Mouse (Mus musculus): ENCODE results near the gene Slc41a2. TPM values are rescaled to one million over a fixed set of nuclear protein-coding genes. Genes with fewer than 3 reads are reported as not detected.

Slc41a2 gene
- polyA plus RNA-seq, 1 experiment from 2014 or later = not detected

- Histone ChIP-seq H3K27me3 (ENCODE audit: control insufficient read depth, insufficient read depth, low read depth, low read length) (no peaks in the 10 kb centered on the region), H3K36me3 (ENCODE audit: control insufficient read depth, insufficient read depth) (no peaks in the 10 kb centered on the region), H3K4me2 (ENCODE audit: low read depth, low read length) (no peak overlapping the region), H3K4me1 (ENCODE audit: control insufficient read depth, low read depth, low read length) (no peaks in the 10 kb centered on the region), H3K9ac (ENCODE audit: low read depth, low read length) (no peak overlapping the region), H3K4me3 (ENCODE audit: low read depth, low read length) (no peak overlapping the region), H3K27ac (ENCODE audit: low read length) (no peak overlapping the region), H3K9me3 (replicated peaks; ENCODE audit: control insufficient read depth, low read length) (no peaks in the 10 kb centered on the region)
- peak; percentile 39; the same call in 1 of the 2 replicates for ATAC-seq (ENCODE audit: low read depth)
- WGBS (ENCODE audit: insufficient replicate concordance) = 66% methylated on average over 6 of the region's 6 CpGs
Observed at GRCm38 (mm10) chr10:83244131-83244530, 93.6 kb downstream of the Slc41a2 start.

DNA sequence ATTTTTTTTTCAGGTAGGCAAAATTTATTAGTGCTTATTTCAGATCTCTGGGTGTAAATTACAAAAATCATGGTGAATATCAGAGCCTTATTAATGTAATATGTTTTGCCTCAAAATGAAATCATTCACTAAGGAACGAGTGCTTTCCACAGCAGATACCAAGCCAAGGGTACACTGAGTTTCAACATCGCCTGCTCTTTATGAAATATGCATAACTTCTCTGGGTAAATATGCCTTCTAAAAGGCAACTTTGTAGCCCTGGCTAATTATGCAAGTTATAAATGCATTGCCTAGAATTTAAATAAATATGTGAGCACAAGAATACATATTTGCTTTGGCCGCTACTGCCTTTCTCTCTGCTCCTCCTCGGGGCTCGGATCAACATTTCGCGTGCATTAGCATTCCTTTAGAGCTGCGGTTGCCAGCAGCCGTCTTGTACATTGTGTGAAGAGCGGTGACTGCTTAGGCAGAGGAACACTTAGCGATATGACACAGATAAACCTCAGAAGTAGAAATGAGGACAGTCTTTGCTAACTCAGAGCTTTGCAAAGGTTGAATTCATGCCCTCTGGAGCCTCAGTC is 95.5 kb downstream of the Slc41a2 start:
- Histone ChIP-seq H3K4me2 (ENCODE audit: low read depth, low read length) (no peak overlapping the region), H3K4me1 (ENCODE audit: control insufficient read depth, low read depth, low read length) (no peaks in the 10 kb centered on the region), H3K27me3 (ENCODE audit: control insufficient read depth, insufficient read depth, low read depth, low read length) (no peaks in the 10 kb centered on the region), H3K27ac (ENCODE audit: low read length) (no peak overlapping the region), H3K4me3 (ENCODE audit: low read depth, low read length) (no peak overlapping the region), H3K9me3 (replicated peaks; ENCODE audit: control insufficient read depth, low read length) (no peaks in the 10 kb centered on the region), H3K36me3 (ENCODE audit: control insufficient read depth, insufficient read depth) (no peaks in the 10 kb centered on the region), H3K9ac (ENCODE audit: low read depth, low read length) (no peak overlapping the region)
- WGBS (ENCODE audit: insufficient replicate concordance) = 63% methylated on average over 11 of the region's 11 CpGs
- no peak for ATAC-seq (ENCODE audit: low read depth)

GRCm38 (mm10) chr10:83234391-83234790 is 103.3 kb downstream of the Slc41a2 start:
- Histone ChIP-seq H3K9ac (ENCODE audit: low read depth, low read length) (no peak overlapping the region), H3K36me3 (ENCODE audit: control insufficient read depth, insufficient read depth) (no peaks in the 10 kb centered on the region), H3K4me3 (ENCODE audit: low read depth, low read length) (no peak overlapping the region), H3K9me3 (replicated peaks; ENCODE audit: control insufficient read depth, low read length) (no peaks in the 10 kb centered on the region), H3K27me3 (ENCODE audit: control insufficient read depth, insufficient read depth, low read depth, low read length) (no peaks in the 10 kb centered on the region), H3K4me2 (ENCODE audit: low read depth, low read length) (no peak overlapping the region), H3K4me1 (ENCODE audit: control insufficient read depth, low read depth, low read length) (no peaks in the 10 kb centered on the region), H3K27ac (ENCODE audit: low read length) (no peak overlapping the region)
- WGBS (ENCODE audit: insufficient replicate concordance) = 48% methylated on average over 4 of the region's 4 CpGs
- no peak for ATAC-seq (ENCODE audit: low read depth)

- Histone ChIP-seq H3K27ac (ENCODE audit: low read length) (no peak overlapping the region), H3K4me3 (ENCODE audit: low read depth, low read length) (no peak overlapping the region), H3K9ac (ENCODE audit: low read depth, low read length) (no peak overlapping the region), H3K4me2 (ENCODE audit: low read depth, low read length) (no peak overlapping the region), H3K9me3 (replicated peaks; ENCODE audit: control insufficient read depth, low read length) (no peaks in the 10 kb centered on the region), H3K27me3 (ENCODE audit: control insufficient read depth, insufficient read depth, low read depth, low read length) (no peaks in the 10 kb centered on the region), H3K4me1 (ENCODE audit: control insufficient read depth, low read depth, low read length) (no peaks in the 10 kb centered on the region), H3K36me3 (ENCODE audit: control insufficient read depth, insufficient read depth) (no peaks in the 10 kb centered on the region)
- ATAC-seq (ENCODE audit: low read depth) = no peak
- WGBS (ENCODE audit: insufficient replicate concordance) = 28% methylated on average over 3 of the region's 3 CpGs
Observed at GRCm38 (mm10) chr10:83233967-83234366, 103.7 kb downstream of the Slc41a2 start.

DNA sequence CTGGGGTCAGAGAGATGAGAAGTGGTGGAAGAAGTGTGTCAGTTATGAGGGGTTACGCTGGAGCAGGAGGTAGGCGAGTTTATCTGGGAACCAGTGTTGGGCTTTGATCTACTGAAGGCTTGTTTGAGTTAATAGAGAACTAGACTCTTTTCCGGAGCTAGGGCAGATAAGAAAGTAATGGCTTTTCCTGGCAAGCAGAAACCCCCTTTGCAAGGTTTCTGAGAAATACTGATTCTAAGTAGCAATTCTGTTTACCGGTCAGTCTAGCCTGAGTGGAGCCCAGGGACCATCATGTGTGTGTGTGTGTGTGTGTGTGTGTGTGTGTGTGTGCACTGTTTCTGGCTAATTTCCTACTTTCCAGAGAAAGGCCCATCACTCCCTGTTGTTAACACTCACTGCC is 109.1 kb downstream of the Slc41a2 start:
- no peaks in the 10 kb centered on the region for H3K36me3 ChIP-seq (ENCODE audit: control insufficient read depth, insufficient read depth)
- no peak for ATAC-seq (ENCODE audit: low read depth)
- H3K9me3 ChIP-seq (replicated peaks; ENCODE audit: control insufficient read depth, low read length) = no peaks in the 10 kb centered on the region
- 25% methylated on average over 4 of the region's 4 CpGs for WGBS (ENCODE audit: insufficient replicate concordance)
- no peak overlapping the region for H3K4me2 ChIP-seq (ENCODE audit: low read depth, low read length)
- no peak overlapping the region for H3K9ac ChIP-seq (ENCODE audit: low read depth, low read length)
- no peaks in the 10 kb centered on the region for H3K4me1 ChIP-seq (ENCODE audit: control insufficient read depth, low read depth, low read length)
- H3K27me3 ChIP-seq (ENCODE audit: control insufficient read depth, insufficient read depth, low read depth, low read length) = no peaks in the 10 kb centered on the region
- no peak overlapping the region for H3K4me3 ChIP-seq (ENCODE audit: low read depth, low read length)
- H3K27ac ChIP-seq (ENCODE audit: low read length) = no peak overlapping the region

DNA sequence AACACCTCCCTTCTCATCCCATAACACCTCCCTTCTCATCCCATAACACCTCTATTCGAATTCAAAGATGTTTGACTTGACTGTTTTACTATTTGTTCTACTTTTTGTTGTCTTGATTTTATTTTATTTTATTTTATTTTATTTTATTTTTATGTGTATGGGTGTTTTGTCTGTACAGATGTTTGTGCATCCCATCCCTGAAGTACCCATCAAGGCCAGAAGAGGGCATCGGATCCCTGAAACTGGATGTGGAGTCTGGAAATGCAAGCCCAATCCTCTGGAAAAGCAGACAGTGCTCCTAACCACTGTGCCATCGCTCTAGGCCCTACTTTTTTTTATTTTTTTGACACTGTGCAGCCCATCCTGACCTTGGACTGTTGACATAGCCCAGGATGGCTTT is 112.7 kb downstream of the Slc41a2 start:
- H3K27ac ChIP-seq (ENCODE audit: low read length) = no peak overlapping the region
- H3K4me1 ChIP-seq (ENCODE audit: control insufficient read depth, low read depth, low read length) = no peaks in the 10 kb centered on the region
- no peak for ATAC-seq (ENCODE audit: low read depth)
- no peak overlapping the region for H3K4me3 ChIP-seq (ENCODE audit: low read depth, low read length)
- no peak overlapping the region for H3K9ac ChIP-seq (ENCODE audit: low read depth, low read length)
- WGBS (ENCODE audit: insufficient replicate concordance) = 44% methylated on average over 3 of the region's 3 CpGs
- no peaks in the 10 kb centered on the region for H3K27me3 ChIP-seq (ENCODE audit: control insufficient read depth, insufficient read depth, low read depth, low read length)
- no peak overlapping the region for H3K4me2 ChIP-seq (ENCODE audit: low read depth, low read length)
- no peaks in the 10 kb centered on the region for H3K36me3 ChIP-seq (ENCODE audit: control insufficient read depth, insufficient read depth)
- no peaks in the 10 kb centered on the region for H3K9me3 ChIP-seq (replicated peaks; ENCODE audit: control insufficient read depth, low read length)

DNA sequence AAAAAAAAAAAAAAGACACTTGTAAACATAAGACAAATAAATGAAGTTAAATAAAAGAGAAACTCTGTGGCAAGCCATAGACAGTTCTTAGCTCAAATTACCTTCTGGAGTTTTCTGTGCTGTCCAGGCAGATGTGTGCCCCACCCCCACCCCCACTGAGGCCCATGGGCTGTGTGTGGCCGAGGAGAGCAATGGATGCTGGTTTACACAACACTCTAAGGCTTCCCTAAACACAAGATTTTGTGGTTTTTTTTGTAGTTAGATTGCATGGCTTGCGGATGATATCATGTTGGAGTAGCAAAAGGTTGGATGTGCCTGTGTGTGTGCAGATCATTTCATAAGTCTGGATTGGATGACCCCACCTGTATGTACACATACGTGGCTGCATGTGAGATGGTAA is 116.8 kb downstream of the Slc41a2 start:
- Histone ChIP-seq H3K4me2 (ENCODE audit: low read depth, low read length) (no peak overlapping the region), H3K4me1 (ENCODE audit: control insufficient read depth, low read depth, low read length) (no peaks in the 10 kb centered on the region), H3K4me3 (ENCODE audit: low read depth, low read length) (no peak overlapping the region), H3K36me3 (ENCODE audit: control insufficient read depth, insufficient read depth) (no peaks in the 10 kb centered on the region), H3K9me3 (replicated peaks; ENCODE audit: control insufficient read depth, low read length) (no peaks in the 10 kb centered on the region), H3K27me3 (ENCODE audit: control insufficient read depth, insufficient read depth, low read depth, low read length) (no peaks in the 10 kb centered on the region), H3K27ac (ENCODE audit: low read length) (no peak overlapping the region), H3K9ac (ENCODE audit: low read depth, low read length) (no peak overlapping the region)
- WGBS (ENCODE audit: insufficient replicate concordance) = 57% methylated on average over 3 of the region's 3 CpGs
- ATAC-seq (ENCODE audit: low read depth) = no peak

GRCm38 (mm10) chr10:83220217-83220616 is 117.5 kb downstream of the Slc41a2 start:
- ATAC-seq (ENCODE audit: low read depth) = no peak
- Histone ChIP-seq H3K27me3 (ENCODE audit: control insufficient read depth, insufficient read depth, low read depth, low read length) (no peaks in the 10 kb centered on the region), H3K9ac (ENCODE audit: low read depth, low read length) (no peak overlapping the region), H3K4me1 (ENCODE audit: control insufficient read depth, low read depth, low read length) (no peaks in the 10 kb centered on the region), H3K9me3 (replicated peaks; ENCODE audit: control insufficient read depth, low read length) (no peaks in the 10 kb centered on the region), H3K4me2 (ENCODE audit: low read depth, low read length) (no peak overlapping the region), H3K27ac (ENCODE audit: low read length) (no peak overlapping the region), H3K36me3 (ENCODE audit: control insufficient read depth, insufficient read depth) (no peaks in the 10 kb centered on the region), H3K4me3 (ENCODE audit: low read depth, low read length) (no peak overlapping the region)
- 66% methylated on average over 10 of the region's 10 CpGs for WGBS (ENCODE audit: insufficient replicate concordance)

DNA sequence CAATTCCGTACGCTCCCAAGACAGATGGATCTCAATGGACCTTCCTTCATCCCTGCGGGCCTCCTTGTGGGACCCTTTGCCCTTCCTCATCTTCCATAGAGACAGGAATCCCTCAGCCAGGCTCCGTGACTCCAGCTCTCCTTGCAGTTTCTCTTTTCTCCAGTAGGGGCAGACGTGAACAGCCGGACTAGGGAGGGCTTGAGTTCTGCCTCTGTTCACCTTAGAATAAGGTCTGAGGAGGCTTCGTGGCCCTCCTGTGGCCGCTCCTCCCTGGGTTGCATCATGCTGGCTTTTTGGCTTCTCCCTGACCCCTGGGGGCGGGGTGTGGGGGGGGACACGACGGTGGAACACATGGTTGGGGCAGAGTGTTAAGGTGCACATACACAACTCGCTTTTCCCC is 118.0 kb downstream of the Slc41a2 start:
- ATAC-seq (ENCODE audit: low read depth) = no peak
- WGBS (ENCODE audit: insufficient replicate concordance) = 23% methylated on average over 12 of the region's 12 CpGs

More for the DNA sequence above, 118.0 kb downstream of the Slc41a2 start:
- H3K9me3 ChIP-seq (replicated peaks; ENCODE audit: control insufficient read depth, low read length) = no peaks in the 10 kb centered on the region
- H3K9ac ChIP-seq (ENCODE audit: low read depth, low read length) = no peak overlapping the region
- no peaks in the 10 kb centered on the region for H3K36me3 ChIP-seq (ENCODE audit: control insufficient read depth, insufficient read depth)
- H3K27ac ChIP-seq (ENCODE audit: low read length) = no peak overlapping the region
- no peak overlapping the region for H3K4me2 ChIP-seq (ENCODE audit: low read depth, low read length)
- no peaks in the 10 kb centered on the region for H3K4me1 ChIP-seq (ENCODE audit: control insufficient read depth, low read depth, low read length)
- H3K4me3 ChIP-seq (ENCODE audit: low read depth, low read length) = no peak overlapping the region
- H3K27me3 ChIP-seq (ENCODE audit: control insufficient read depth, insufficient read depth, low read depth, low read length) = no peaks in the 10 kb centered on the region

Data from liver, embryonic 16.5 days (tissue).